Mouse (Mus musculus) hindbrain, embryonic 13.5 days (tissue): ENCODE results near the gene Arhgef33. TPM values are rescaled to one million over a fixed set of nuclear protein-coding genes. Genes with fewer than 3 reads are reported as not detected.
A peak's percentile ranks its signal among the peaks of the same experiment; 100 is the strongest.

Source experiments
- ATAC-seq: fragments of 200-750 bp; cut with Nextera tagmentation; 2 replicates; pipeline ENCODE4 v1.8.0; 2017; ENCODE audit warnings: moderate TSS enrichment; ENCODE audit not compliant: low FRiP score
- H3K27ac ChIP-seq: fragments of 300-500 bp; sonication (generic); 2 replicates; pipeline ENCODE4 v1.5.1; 2015; ENCODE audit warnings: inconsistent platforms, mild to moderate bottlenecking, moderate library complexity
- H3K27me3 ChIP-seq: fragments of 300-500 bp; sonication (generic); 2 replicates; pipeline ENCODE4 v1.6.1; 2015; ENCODE audit warnings: mild to moderate bottlenecking, inconsistent platforms
- H3K36me3 ChIP-seq: fragments of 300-500 bp; sonication (generic); 2 replicates; pipeline ENCODE4 v1.6.1; 2015; ENCODE audit warnings: mild to moderate bottlenecking, inconsistent platforms
- H3K4me1 ChIP-seq: fragments of 300-500 bp; sonication (generic); replicated peaks from 2 replicates; pipeline ENCODE4 v1.6.1; 2015; ENCODE audit warnings: inconsistent platforms
- H3K4me2 ChIP-seq: fragments of 300-500 bp; sonication (generic); 2 replicates; pipeline ENCODE4 v1.6.1; 2015; ENCODE audit warnings: inconsistent platforms, mild to moderate bottlenecking, moderate library complexity
- H3K4me3 ChIP-seq: fragments of 300-500 bp; sonication (generic); 2 replicates; pipeline ENCODE4 v1.5.1; 2015; ENCODE audit warnings: mild to moderate bottlenecking, inconsistent platforms
- H3K9ac ChIP-seq: fragments of 300-500 bp; sonication (generic); 2 replicates; pipeline ENCODE4 v1.6.1; 2015; ENCODE audit warnings: mild to moderate bottlenecking, inconsistent platforms
- H3K9me3 ChIP-seq: fragments of 300-500 bp; sonication (generic); 2 replicates; pipeline ENCODE4 v1.6.1; 2016; ENCODE audit warnings: inconsistent platforms
- WGBS: fragments of 180-500 bp; shearing (Covaris S2); methylation state at CpG from one replicate; pipeline ENCODE4 v1.1.7; 2015; 5-methylcytosine and 5-hydroxymethylcytosine counted together
- polyA plus RNA-seq: library from polyadenylated mRNA; unstranded; fragments of >200 nt; fragmentation: Nextera tagmentation; extraction: Ambion mirVana; gene quantifications from 2 replicates; pipeline ENCODE4 v1.2.1, GENCODE M21; 2015

Gene Arhgef33
- polyA plus RNA-seq, 1 experiment from 2014 or later = 1.2 TPM

DNA sequence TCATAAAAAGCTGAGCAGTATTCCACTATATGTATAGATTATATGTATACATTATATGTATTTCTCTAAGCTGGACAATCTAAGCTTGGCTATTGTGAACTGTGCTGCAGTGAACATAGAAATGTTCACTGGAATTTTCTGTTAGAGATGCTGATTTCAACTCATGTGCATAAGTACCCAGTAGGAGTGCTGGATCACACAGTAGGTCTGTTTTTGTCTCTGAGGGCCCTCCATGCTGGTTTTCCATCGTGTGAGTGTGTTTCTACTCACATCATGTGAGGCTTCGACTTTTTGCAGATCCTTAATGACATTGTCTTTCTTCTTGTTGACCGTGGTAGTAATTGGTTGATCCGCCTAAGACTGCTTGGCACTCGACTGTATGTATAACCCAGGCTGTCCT, 8.4 kb upstream of the Arhgef33 start:
- Histone ChIP-seq H3K36me3 (no peaks in the 10 kb centered on the region), H3K9me3 (no peaks in the 10 kb centered on the region), H3K4me3 (no peak overlapping the region), H3K27ac (no peak overlapping the region), H3K4me2 (no peak overlapping the region), H3K4me1 (no peaks in the 10 kb centered on the region), H3K9ac (no peak overlapping the region), H3K27me3 (no peaks in the 10 kb centered on the region)
- 90% methylated on average over 5 of the region's 5 CpGs for WGBS
- no peak for ATAC-seq

DNA sequence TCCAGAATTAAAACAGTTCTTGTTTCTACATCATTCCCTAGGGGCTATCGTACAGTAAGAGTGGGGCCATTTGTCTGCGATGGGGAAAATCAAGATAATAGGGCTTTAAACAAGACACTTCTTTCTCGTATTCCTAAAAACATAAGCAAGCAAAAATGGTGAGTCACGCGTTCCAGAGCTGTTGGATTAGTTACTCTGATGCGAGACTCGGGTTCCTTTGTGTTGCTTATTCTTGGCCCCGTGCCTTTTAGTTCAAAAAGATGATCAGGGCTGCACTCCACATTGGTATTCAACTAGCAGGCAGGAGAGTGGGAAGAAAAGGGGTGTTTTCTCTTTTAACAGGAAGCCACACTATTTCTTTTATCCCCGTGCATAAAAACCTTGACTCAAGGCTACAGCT, 4.6 kb downstream of the Arhgef33 start:
- H3K27me3 ChIP-seq = no peaks in the 10 kb centered on the region
- no peak for ATAC-seq
- 57% methylated on average over 9 of the region's 9 CpGs for WGBS
- H3K27ac ChIP-seq = no peak overlapping the region
- H3K36me3 ChIP-seq = no peaks in the 10 kb centered on the region
- no peak overlapping the region for H3K4me2 ChIP-seq
- no peak overlapping the region for H3K9ac ChIP-seq
- H3K4me1 ChIP-seq = peaks cover 6% of the 10 kb centered on the region
- H3K9me3 ChIP-seq = no peaks in the 10 kb centered on the region
- no peak overlapping the region for H3K4me3 ChIP-seq

DNA sequence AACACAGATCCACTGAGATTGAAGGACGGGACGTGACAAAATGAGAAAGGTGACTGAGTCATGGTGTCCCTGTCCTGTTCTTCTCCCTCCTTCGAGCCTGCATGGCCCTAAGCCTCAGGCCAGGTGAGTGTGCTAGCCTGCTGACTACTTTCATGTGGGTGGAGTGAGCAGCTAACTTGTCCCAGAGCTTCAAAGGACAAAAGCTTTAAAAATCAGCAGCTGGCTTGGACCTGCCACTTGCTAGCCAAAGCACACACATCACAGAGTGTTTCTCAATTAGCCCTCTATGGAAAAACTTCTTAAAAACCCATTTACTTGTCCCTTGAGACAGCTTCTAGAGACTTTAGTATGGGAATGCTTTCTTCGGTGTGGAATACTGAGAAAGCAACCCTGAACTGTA, 5.2 kb downstream of the Arhgef33 start:
- H3K4me2 ChIP-seq = no peak overlapping the region
- ATAC-seq = no peak
- H3K4me1 ChIP-seq = peaks cover 6% of the 10 kb centered on the region
- H3K9me3 ChIP-seq = no peaks in the 10 kb centered on the region
- 83% methylated on average over 4 of the region's 4 CpGs for WGBS
- no peaks in the 10 kb centered on the region for H3K27me3 ChIP-seq
- H3K36me3 ChIP-seq = no peaks in the 10 kb centered on the region
- H3K4me3 ChIP-seq = no peak overlapping the region
- H3K9ac ChIP-seq = no peak overlapping the region
- no peak overlapping the region for H3K27ac ChIP-seq

DNA sequence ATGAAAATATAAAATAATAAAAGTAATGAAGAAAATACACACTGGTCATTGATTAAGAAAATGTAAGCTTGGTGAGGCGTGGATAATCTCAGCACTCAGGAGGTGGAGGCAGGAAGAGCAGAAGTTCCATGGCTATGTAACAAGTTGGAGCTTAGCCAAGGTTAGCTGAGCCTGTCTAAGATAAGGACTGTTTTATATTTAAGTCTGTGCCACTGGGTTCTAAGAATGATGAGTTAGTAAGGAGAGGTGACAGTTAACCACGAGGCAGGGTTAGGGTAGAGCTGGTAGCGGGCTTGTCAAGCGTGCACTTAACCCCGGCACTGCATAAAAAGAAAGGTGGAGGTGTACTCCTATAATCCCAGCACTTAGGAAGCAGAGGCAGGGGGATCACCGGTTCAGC, 15.0 kb downstream of the Arhgef33 start:
- Histone ChIP-seq H3K27me3 (no peaks in the 10 kb centered on the region), H3K4me1 (no peaks in the 10 kb centered on the region), H3K4me3 (no peak overlapping the region), H3K9ac (no peak overlapping the region), H3K9me3 (no peaks in the 10 kb centered on the region), H3K4me2 (no peak overlapping the region), H3K27ac (no peak overlapping the region), H3K36me3 (no peaks in the 10 kb centered on the region)
- no peak for ATAC-seq
- 91% methylated on average over 6 of the region's 6 CpGs for WGBS

DNA sequence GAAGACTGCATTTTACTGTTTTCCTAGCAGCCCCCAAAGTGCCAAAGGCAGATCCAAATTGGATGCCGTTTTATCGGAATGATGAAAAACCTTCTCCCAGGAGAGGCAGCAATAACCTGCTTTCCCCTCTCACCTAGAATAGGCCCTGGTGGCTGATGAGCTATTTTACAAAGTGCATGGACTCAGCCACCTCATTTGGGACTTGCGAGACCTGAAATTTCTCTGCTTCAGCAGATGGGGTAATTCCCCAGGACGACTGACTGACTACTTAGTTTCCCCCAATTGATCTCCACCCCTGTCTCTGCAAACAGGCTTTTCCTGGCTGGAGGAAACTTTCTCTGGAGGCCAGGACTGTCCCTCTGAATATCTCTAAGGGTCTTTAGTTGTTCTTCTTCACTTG, 15.8 kb downstream of the Arhgef33 start:
- Histone ChIP-seq H3K4me2 (no peak overlapping the region), H3K9me3 (no peaks in the 10 kb centered on the region), H3K27me3 (no peaks in the 10 kb centered on the region), H3K27ac (no peak overlapping the region), H3K36me3 (no peaks in the 10 kb centered on the region), H3K4me3 (no peak overlapping the region), H3K9ac (no peak overlapping the region), H3K4me1 (no peaks in the 10 kb centered on the region)
- ATAC-seq = no peak
- 84% methylated on average over 4 of the region's 4 CpGs for WGBS

DNA sequence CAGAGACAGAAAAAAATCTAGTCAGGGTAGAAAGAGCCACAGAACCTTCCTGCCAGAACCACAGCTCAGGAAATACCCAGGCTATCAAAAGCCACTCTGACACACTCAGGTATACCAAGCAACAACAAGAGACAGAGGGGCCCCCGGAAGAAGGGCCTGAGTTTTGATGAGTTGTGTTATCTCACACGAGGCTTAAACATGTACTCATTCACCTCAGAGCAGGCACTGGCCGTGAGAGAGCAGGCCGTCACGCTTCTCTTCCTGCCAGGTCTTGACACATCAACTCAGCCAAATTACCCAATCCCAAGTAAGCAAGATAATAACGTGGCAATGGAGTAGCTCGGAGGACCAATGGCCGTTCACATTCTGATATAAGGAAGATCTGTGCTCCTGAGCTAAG, 16.5 kb downstream of the Arhgef33 start:
- no peak overlapping the region for H3K4me2 ChIP-seq
- H3K36me3 ChIP-seq = no peaks in the 10 kb centered on the region
- H3K4me1 ChIP-seq = no peaks in the 10 kb centered on the region
- 83% methylated on average over 8 of the region's 8 CpGs for whole genome bisulfite sequencing
- H3K27me3 ChIP-seq = no peaks in the 10 kb centered on the region
- no peak overlapping the region for H3K4me3 ChIP-seq
- H3K27ac ChIP-seq = no peak overlapping the region
- ATAC-seq = no peak
- no peaks in the 10 kb centered on the region for H3K9me3 ChIP-seq
- H3K9ac ChIP-seq = no peak overlapping the region

DNA sequence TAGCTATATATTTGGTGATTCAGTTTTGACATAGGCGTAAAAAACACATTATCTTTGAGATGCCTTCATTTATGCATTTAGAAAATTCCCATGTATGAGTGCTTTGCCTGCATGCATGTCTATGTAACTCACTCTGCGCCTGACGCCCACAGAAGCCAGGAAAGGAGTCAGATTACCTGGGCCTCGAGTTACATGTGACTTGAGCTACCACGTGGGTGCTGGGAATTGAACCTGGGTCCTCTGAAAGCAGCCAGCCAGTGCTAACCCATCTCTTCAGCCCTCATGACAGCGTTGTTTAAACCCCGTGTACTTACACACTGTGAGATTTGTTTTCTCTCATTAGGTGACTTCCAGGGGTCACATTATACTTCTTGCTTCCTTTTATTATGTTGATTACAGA, 17.3 kb downstream of the Arhgef33 start:
- Histone ChIP-seq H3K4me1 (no peaks in the 10 kb centered on the region), H3K27me3 (no peaks in the 10 kb centered on the region), H3K9ac (no peak overlapping the region), H3K36me3 (no peaks in the 10 kb centered on the region), H3K27ac (no peak overlapping the region), H3K9me3 (no peaks in the 10 kb centered on the region), H3K4me3 (no peak overlapping the region), H3K4me2 (no peak overlapping the region)
- WGBS = 85% methylated on average over 7 of the region's 7 CpGs
- no peak for ATAC-seq

DNA sequence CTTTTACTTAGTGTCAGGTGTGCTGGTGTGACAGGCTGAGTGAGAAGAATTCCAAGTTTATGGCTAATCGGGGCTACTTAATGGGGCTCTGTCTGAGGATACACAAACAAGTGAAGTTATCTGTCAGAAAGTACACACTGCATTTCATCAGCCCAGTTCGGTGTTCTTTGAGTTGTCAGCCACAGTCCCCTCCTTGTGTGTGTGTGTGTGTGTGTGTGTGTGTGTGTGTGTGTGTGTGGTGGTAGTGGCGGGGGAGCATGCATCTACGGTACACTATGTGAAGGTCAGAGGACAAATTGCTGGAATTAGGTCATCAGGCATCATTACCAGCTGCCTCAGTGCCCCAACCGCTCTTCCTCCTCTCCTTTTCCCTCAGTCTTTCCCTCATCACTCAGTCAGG, 18.2 kb downstream of the Arhgef33 start:
- ATAC-seq = no peak
- Histone ChIP-seq H3K4me3 (no peak overlapping the region), H3K9ac (no peak overlapping the region), H3K4me2 (no peak overlapping the region), H3K27ac (no peak overlapping the region), H3K4me1 (no peaks in the 10 kb centered on the region), H3K36me3 (no peaks in the 10 kb centered on the region), H3K9me3 (no peaks in the 10 kb centered on the region), H3K27me3 (no peaks in the 10 kb centered on the region)
- 90% methylated on average over 4 of the region's 5 CpGs for whole genome bisulfite sequencing

DNA sequence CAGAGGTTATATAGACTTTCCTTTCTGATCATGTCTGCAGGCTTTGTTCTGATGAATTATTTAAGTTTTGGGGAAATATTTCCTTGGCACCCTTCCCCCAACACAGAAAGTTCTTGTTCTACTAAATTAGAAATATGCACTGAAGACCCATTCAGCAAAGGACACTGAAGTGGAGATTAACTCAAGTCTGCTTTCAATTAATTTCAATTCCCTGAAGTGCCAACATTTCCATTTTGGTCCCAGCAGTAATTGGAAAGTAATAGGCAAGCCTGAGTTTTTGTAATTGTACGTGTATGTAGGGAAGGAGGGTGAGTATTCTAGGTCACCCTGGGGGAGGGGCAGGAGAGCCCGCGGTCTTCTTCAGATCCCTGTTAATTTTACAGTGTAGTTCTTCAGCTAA, 19.2 kb downstream of the Arhgef33 start:
- H3K4me3 ChIP-seq = no peak overlapping the region
- WGBS = 72% methylated on average over 3 of the region's 3 CpGs
- H3K4me2 ChIP-seq = no peak overlapping the region
- no peaks in the 10 kb centered on the region for H3K36me3 ChIP-seq
- H3K9me3 ChIP-seq = no peaks in the 10 kb centered on the region
- no peaks in the 10 kb centered on the region for H3K27me3 ChIP-seq
- no peaks in the 10 kb centered on the region for H3K4me1 ChIP-seq
- H3K9ac ChIP-seq = no peak overlapping the region
- ATAC-seq = peak; percentile 65; the same call in 1 of the 2 replicates
- no peak overlapping the region for H3K27ac ChIP-seq

DNA sequence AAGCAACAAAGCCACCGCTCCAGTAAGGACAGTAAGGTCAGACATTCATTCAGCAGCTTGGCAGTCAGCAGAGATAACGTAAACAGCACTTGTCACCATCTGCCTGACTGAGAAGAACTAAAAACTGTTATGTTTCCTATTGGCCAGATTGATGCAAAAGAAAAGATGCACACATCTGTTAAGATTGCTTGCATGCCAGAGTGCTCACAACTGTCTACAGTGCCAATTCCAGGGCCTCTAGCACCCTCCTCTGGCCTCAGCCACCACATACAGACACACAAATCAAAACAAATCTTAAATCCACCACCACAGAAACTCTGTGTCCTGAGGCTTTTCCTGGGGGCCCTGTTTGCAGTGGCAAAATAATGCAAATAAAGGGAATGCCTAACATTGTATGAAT, 25.2 kb downstream of the Arhgef33 start:
- Histone ChIP-seq H3K27me3 (no peaks in the 10 kb centered on the region), H3K27ac (no peak overlapping the region), H3K4me2 (no peak overlapping the region), H3K4me3 (no peak overlapping the region), H3K9me3 (no peaks in the 10 kb centered on the region), H3K9ac (no peak overlapping the region), H3K4me1 (no peaks in the 10 kb centered on the region), H3K36me3 (no peaks in the 10 kb centered on the region)
- ATAC-seq = no peak
- WGBS = 90% methylated on average over 2 of the region's 2 CpGs

DNA sequence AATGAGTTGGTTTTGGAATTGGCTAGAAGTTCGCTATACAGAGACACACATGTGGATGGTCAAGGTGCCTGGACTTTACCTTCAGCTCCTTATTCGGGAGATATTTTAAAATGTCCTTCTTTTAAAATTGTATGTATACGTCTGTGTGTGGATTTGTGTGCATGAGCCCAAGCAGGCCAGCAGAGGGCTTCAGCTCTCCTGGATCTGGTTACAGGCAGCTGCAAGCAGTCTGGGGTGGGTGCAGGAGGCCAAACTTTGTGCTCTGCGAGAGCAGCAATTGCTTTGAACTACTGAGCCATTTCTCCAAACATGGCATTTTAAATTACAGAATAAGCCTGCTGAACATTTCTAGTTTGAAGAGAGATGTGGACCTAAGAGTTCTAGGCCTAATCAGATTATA, 38.1 kb downstream of the Arhgef33 start:
- Histone ChIP-seq H3K27me3 (0 out of 2 replicates have a peak, but pooled peaks cover 3% of the 10 kb centered on the region), H3K27ac (no peak overlapping the region), H3K9me3 (no peaks in the 10 kb centered on the region), H3K4me3 (no peak overlapping the region), H3K9ac (no peak overlapping the region), H3K36me3 (no peaks in the 10 kb centered on the region), H3K4me2 (no peak overlapping the region), H3K4me1 (no peaks in the 10 kb centered on the region; the same call in 1 of the 2 replicates)
- 78% methylated on average over 4 of the region's 4 CpGs for WGBS
- no peak for ATAC-seq

DNA sequence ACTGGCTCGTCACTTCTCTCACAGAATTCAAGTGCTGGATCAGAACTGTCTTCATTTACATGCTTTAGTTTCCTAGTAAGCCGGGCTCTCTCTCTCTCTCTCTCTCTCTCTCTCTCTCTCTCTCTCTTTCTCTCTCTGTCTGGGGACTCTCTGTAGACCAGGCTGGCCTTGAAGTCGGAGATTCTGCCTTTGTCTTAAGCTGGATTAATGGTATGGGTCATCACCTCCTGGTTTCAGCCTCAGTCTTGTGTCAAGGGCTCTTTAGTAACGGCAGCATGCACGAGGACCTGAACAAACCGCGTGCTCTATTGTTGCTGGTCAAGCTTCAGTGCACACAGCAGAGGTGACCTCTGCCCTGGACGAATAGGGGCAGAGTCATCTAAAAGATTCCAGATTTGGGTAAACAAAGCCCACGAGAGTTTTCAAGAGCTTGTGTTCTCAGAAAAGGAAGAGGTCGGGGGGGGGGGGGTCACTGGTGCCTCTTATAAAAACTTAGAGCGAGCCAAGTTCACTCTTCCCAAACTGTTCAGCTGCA, 39.5 kb downstream of the Arhgef33 start:
- Histone ChIP-seq H3K27ac (no peak overlapping the region), H3K36me3 (no peaks in the 10 kb centered on the region), H3K4me1 (no peaks in the 10 kb centered on the region; the same call in 1 of the 2 replicates), H3K27me3 (0 out of 2 replicates have a peak, but pooled peaks cover 3% of the 10 kb centered on the region), H3K4me3 (no peak overlapping the region), H3K9ac (no peak overlapping the region), H3K4me2 (no peak overlapping the region), H3K9me3 (no peaks in the 10 kb centered on the region)
- no peak for ATAC-seq
- WGBS = 11% methylated on average over 11 of the region's 11 CpGs

DNA sequence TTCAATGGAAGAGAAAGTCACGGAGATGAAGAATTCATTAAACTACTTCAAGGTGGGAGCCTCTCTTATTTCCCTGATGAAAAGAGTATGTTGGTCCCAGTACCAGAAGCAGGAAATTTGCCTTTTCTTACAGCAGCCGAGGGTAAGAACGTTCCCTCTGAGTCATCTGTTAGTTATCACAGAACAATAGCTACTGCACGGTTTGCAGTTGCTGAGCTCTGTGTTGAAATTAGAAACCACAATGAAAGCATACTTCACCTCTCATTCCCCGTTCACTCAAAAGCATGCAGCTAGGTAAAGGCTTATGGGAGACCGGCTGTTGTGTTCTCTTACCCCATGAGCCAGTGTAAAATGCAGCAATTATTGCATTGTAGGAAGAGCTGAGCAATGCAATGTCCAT, 40.0 kb downstream of the Arhgef33 start:
- no peak for ATAC-seq
- Histone ChIP-seq H3K27me3 (0 out of 2 replicates have a peak, but pooled peaks cover 3% of the 10 kb centered on the region), H3K4me2 (no peak overlapping the region), H3K9me3 (no peaks in the 10 kb centered on the region), H3K27ac (no peak overlapping the region), H3K36me3 (no peaks in the 10 kb centered on the region), H3K4me1 (no peaks in the 10 kb centered on the region; the same call in 1 of the 2 replicates), H3K4me3 (no peak overlapping the region), H3K9ac (no peak overlapping the region)
- WGBS = 35% methylated on average over 6 of the region's 6 CpGs
